Mouse (Mus musculus) sigmoid colon, adult 10 weeks (tissue): ENCODE results near the gene Tmem74b. TPM values are rescaled to one million over a fixed set of nuclear protein-coding genes. Genes with fewer than 3 reads are reported as not detected.

ENCODE experiments used
- polyA plus RNA-seq: library from polyadenylated mRNA; stranded (reverse); fragments of 350-450 nt; fragmentation: Illumina TruSeq; extraction: RNeasy Lipid Tissue Mini Kit (QIAGEN cat#74804); gene quantifications from one replicate; pipeline ENCODE4 v1.2.3, GENCODE M21; 2014; ENCODE audit warnings: low read depth, low replicate concordance

Gene Tmem74b
- polyA plus RNA-seq: not detected

DNA sequence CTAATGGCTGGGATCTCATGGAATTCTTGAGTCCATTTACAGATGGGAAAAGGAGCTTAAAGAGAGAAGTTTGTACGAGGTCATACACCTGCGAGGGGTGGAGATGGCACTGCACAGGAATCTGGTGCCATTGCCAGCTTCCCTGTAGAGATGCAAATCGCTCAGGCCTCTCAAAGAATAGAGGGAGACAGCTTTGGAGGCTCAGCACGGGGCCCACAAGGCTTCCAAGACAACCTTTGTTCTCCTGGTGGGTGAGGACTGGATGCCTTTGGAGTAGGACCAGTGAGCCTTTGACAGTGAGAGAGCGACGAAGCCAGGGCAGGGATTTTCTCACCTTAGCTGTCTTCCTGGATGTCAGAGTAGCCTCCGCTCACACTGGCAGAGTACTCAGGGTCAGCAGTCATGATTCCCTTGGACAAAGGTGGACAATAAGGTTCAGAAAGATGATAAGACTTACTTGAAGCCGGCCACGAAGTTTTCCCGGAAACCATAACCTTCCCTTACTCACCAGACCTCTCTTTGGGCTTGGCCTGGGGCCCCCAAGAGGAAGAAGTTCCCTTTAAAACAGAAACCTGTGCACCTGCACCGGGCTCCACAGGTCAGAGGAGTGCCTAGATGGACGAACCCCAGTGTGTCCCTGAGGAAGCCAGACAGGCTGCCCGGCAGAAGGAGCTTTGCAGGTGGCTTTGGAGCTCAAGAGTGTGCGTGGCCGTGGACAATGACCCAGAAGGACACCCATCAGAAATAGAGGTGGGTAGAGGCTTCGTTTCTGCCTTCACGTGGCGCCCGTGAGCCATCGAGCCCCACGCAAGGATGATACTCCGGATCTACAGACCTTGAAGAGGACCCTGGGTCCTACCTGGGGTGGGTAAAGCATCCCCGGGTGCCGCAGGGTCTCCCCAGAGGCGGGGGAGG, at the start of gene Tmem74b:
TSS of gene Tmem74b (plus strand) at position 778 of the 915 bp plus-strand sequence.

DNA sequence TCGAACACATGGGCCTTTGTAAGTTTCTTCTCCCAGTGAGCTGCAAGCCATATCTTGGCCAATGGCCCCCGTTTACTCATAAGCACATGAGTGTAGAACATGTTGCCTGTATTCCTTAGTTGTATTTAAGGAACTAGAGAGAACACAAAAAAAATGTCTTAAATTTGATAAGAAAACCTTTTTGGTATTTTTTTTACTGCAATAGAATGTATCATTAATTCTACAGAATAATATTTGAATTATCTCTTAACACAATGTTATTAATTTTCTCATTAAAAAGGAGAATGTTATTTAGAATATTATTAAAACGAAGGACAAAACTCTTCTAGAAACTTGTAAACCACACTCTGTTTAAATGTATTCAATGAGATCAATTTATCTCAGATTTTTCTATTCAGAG, 33.4 kb upstream of the Tmem74b start, which contains the start of gene Rad21l:
TSS of gene Rad21l (minus strand) at position 101 of the 400 bp plus-strand sequence.

DNA sequence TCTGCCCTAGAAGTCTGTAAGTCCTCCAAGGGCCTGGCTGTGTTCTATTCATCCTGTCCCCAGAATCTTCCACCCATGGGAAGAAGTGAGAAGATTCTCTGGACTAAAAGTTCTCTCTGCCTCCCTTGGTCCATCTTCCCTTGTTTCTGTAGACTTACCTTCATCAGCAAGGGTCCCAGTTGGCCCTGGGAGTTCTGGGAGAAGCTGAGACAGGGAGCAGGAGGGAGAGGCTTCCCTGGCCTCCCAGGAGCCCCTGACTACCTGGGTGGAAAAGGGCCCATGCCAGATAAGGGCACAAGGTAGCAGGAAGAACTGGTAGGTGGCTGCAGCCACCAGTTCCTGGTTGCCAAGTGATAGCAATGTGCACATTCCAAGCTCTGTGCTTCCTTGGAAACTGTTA, 42.0 kb downstream of the Tmem74b start, which contains the start of gene Psmf1:
TSS of gene Psmf1 (minus strand) at position 342 of the 400 bp plus-strand sequence.

Other genes starting within 250 kb of the Tmem74b start
- gene 4921509C19Rik, start 225.9 kb upstream of the Tmem74b start, polyA plus RNA-seq: not detected
- 47.2 TPM for gene Nsfl1c, start 207.8 kb upstream of the Tmem74b start, polyA plus RNA-seq
- gene Fkbp1a, start 159.5 kb upstream of the Tmem74b start, polyA plus RNA-seq: 137 TPM
- gene Sdcbp2, start 129.4 kb upstream of the Tmem74b start, polyA plus RNA-seq: 33.8 TPM
- 0.54 TPM for gene Snph, start 69.4 kb upstream of the Tmem74b start, polyA plus RNA-seq
- gene Rad21l, start 33.5 kb upstream of the Tmem74b start, polyA plus RNA-seq: 0.25 TPM
- gene Psmf1, start 42.2 kb downstream of the Tmem74b start, polyA plus RNA-seq: 10.1 TPM
- not detected for gene Rspo4, start 140.9 kb downstream of the Tmem74b start, polyA plus RNA-seq
- gene Angpt4, start 209.2 kb downstream of the Tmem74b start, polyA plus RNA-seq: not detected